Mouse (Mus musculus) R1 (cell line): ENCODE data around the gene Cdkn1a.
"Not testable (repeated sequence)": the region's sequence is repeated elsewhere in the genome, so short reads cannot be mapped to it uniquely, and the experiment has no call there.

Source experiments
- DNase-seq: peaks from one replicate; pipeline ENCODE4 v3.0.0-alpha.2; 2018; ENCODE audit warnings: low read depth, low spot score

Gene Cdkn1a

GRCm38 (mm10) chr17:29090776-29091175 is at the start of gene Cdkn1a:
Cdkn1a (plus strand) TSS chr17:29090976.
- peak; percentile 65 for DNase-seq

GRCm38 (mm10) chr17:29041632-29042031 is 49.1 kb upstream of the Cdkn1a start:
- DNase-seq, result not testable (repeated sequence)

GRCm38 (mm10) chr17:29042569-29042968 is 48.2 kb upstream of the Cdkn1a start:
- DNase-seq, result no peak

- no peak for DNase-seq
Observed at GRCm38 (mm10) chr17:29043583-29043982, 47.2 kb upstream of the Cdkn1a start.

GRCm38 (mm10) chr17:29044146-29044924 is 46.4 kb upstream of the Cdkn1a start:
- DNase-seq, result no peak

GRCm38 (mm10) chr17:29044925-29045319 is 45.9 kb upstream of the Cdkn1a start:
- DNase-seq, result peak; percentile 83

- peak; percentile 45 for DNase-seq
Observed at GRCm38 (mm10) chr17:29045741-29046530, 44.8 kb upstream of the Cdkn1a start.

GRCm38 (mm10) chr17:29046863-29047262 is 43.9 kb upstream of the Cdkn1a start:
- peak; percentile 50 for DNase-seq

GRCm38 (mm10) chr17:29047697-29048514 is 42.9 kb upstream of the Cdkn1a start:
- DNase-seq, result peak; percentile 50

GRCm38 (mm10) chr17:29048748-29049507 is 41.8 kb upstream of the Cdkn1a start:
- peak; percentile 76 for DNase-seq

GRCm38 (mm10) chr17:29049508-29049889 is 41.3 kb upstream of the Cdkn1a start:
- no peak for DNase-seq

GRCm38 (mm10) chr17:29049923-29050322 is 40.9 kb upstream of the Cdkn1a start:
- DNase-seq, result no peak

- DNase-seq, result no peak
Observed at GRCm38 (mm10) chr17:29050791-29051190, 40.0 kb upstream of the Cdkn1a start.

GRCm38 (mm10) chr17:29053067-29053466 is 37.7 kb upstream of the Cdkn1a start:
- DNase-seq, result no peak

GRCm38 (mm10) chr17:29053841-29054240 is 36.9 kb upstream of the Cdkn1a start:
- DNase-seq, result no peak

GRCm38 (mm10) chr17:29054429-29054828 is 36.3 kb upstream of the Cdkn1a start:
- DNase-seq, result no peak

- no peak for DNase-seq
Observed at GRCm38 (mm10) chr17:29055586-29055985, 35.2 kb upstream of the Cdkn1a start.

- no peak for DNase-seq
Observed at GRCm38 (mm10) chr17:29056207-29056606, 34.6 kb upstream of the Cdkn1a start.

- DNase-seq, result peak; percentile 66
Observed at GRCm38 (mm10) chr17:29056699-29057151, 34.1 kb upstream of the Cdkn1a start.

GRCm38 (mm10) chr17:29057361-29057890 is 33.4 kb upstream of the Cdkn1a start:
- DNase-seq, result no peak

- DNase-seq, result no peak
Observed at GRCm38 (mm10) chr17:29057961-29058360, 32.8 kb upstream of the Cdkn1a start.
